Mouse (Mus musculus) cortical plate, adult 2 months (tissue): ENCODE data around the gene Sema4d.

Experiments used
- CTCF ChIP-seq: fragments of 200-500 bp; IDR thresholded peaks from 2 replicates; pipeline ENCODE4 v1.5.1; 2011; ENCODE audit warnings: mild to moderate bottlenecking, control low read depth, low read length; ENCODE audit not compliant: insufficient read depth; ENCODE audit errors: extremely low read depth
- POLR2A ChIP-seq: fragments of 200-500 bp; IDR thresholded peaks from 2 replicates; pipeline ENCODE4 v1.6.1; 2011; ENCODE audit warnings: mild to moderate bottlenecking, low read length, control low read depth; ENCODE audit not compliant: insufficient read depth; ENCODE audit errors: extremely low read depth

- no peak for TF ChIP-seq CTCF
- no peak for TF ChIP-seq POLR2A
Measured at GRCm38 (mm10) chr13:51686966-51687365, 106.6 kb downstream of the Sema4d start.
